Mouse (Mus musculus): Measurements from ENCODE around the gene Vwa1.

Vwa1 gene

DNA sequence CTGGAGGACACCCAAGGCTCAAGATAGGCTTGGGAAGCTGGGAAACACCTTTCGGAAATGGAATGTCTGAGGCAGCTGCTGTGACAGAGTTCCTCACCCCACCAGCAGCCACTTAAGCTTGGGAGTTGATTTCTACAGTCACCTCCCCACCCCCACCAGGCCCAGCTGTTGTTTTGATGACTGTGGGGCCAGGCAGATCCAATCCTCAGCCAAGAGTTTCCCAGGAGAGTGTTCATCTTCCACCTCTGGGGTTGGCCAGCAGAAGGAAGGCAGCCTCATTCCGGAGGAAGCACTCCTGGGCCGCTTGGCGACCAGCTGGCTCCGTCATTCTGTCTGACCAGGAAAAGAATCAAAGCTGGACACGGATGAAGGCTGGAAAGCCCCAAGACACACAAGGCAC lies 6.4 kb upstream of the Vwa1 start:
- peak in 1 of 2 experiments; percentile 12 for DNase-seq (ENCODE audit: low spot score in 2 of 2)

DNA sequence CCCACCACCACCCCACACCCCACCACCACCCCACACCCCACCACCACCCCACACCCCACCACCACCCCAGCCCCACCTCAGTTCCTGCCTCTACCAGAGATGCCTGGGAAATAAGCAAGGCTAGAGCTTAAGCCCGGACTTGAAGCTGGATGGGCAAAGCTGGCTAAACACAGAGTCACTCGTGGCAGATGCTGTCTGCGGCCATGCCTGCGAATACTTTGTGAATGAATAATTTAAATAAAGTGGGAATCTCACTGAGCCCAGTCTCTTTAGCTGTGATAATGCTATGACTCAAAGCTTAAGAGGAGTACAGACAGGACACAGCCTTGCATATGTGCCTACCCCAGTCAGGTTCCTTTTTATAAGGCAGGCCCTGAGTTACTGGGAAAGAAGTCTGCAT lies 5.0 kb upstream of the Vwa1 start:
- no peak for DNase-seq (ENCODE audit: low spot score in 2 of 2)

DNA sequence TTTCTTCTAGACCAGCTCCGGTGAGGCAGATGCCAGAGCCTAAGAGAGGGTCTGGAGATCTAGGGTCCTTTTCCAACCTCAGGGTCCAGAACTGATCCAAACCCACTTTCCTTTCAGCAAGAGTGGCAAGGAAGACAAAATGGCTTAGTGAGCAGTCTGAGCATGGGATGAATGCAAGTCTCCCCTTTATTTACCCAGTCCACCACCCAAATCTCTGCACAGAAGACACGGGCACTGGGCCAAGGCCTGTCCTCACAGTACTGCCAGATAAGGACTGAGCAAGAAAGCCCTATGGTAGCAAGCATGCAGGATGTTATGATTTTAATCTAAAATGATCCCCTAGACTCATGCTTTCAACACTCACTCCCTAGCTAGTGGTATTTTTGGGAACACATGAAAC lies 3.3 kb upstream of the Vwa1 start:
- no peak for DNase-seq (ENCODE audit: low spot score in 2 of 2)

DNA sequence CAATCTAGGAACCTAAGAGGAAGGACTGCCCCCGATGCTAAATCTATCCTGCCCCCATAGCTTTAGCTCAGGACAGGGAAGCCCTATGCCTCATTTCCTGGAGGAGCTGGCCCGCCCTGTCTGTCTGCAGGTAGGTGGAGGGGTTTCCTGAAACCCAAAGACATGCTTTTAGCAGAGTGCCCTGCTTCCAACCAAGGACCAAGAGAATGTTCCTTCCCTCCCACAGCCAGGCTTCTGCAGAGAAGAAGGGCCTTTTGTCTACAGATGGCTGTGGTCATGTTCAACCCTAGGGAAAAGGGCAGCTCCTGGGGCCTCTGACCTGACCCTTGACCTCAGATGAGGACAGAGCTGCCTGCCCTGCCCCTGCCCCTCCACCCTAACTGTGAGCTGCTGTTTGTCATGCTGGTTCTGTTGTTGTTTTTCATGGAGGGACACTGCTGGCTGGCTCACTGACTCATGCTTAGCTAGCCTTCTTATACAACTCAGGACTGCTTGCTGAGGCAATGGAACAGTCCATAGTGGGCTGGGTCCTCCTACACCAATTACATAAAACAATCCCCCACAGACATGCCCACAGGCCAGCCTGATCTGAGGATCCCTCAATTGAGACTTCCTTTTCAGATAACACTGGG lies 2.3 kb upstream of the Vwa1 start:
- DNase-seq (ENCODE audit: low spot score in 2 of 2): peak in 1 of 2 experiments; percentile 53

DNA sequence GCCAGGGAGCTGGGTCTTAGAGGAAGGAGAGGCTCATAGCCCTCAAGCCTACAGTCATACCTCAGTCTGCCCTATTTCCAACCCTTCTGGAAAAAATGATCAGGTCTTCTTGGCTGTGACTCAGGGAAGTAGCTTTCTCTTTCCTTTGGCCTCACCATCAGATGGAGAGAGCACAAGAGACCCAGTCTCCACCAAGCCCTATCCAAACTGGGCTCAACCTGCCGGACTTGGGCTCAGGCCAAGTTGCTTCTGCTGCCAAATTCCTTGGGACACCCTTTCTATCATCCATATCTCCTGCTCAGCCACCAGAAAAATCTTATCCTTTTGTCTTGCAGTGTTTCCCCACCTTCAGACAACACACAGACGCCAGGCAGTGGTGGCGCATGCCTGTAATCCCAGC lies 1.4 kb upstream of the Vwa1 start:
- DNase-seq (ENCODE audit: low spot score in 2 of 2): no peak

DNA sequence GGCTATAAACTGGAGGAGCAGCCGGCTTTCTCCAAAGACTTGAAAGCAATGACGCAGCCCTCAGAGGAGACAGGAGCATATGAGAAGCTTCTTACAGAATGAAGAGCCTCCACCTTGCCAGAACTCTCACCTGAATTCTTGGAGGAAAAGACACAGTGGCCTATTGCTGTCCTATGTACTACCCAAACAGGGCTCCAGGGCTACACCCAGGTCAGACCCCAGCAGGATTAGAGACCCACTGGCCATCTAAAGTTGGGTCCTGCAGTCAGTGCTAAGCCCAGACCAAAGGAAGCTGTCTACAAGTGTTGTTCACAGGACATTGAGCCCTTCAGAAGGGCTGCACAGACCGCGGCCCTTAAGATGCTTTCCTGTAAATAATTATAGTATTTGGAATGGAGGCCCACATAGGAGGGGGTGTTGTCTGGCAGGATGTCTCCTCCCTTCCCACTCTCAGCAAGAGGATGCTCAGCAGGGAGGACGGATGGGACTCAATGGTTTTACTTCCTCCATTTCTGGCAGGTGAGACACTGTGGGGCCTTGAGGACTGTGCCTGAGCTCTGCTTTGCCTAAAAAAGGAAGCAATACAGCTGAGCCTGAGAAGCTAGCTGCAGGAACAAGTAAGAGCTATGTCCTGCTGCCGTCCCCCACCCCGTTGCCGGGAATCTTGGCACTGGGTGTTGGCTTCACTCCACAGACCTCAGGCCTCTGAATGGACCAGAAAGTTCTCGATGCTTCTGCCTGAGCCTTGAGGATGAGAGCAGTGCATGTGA lies 658 bp upstream of the Vwa1 start:
- peak; percentile 21 to 63 for DNase-seq (ENCODE audit: low spot score in 2 of 2)

DNA sequence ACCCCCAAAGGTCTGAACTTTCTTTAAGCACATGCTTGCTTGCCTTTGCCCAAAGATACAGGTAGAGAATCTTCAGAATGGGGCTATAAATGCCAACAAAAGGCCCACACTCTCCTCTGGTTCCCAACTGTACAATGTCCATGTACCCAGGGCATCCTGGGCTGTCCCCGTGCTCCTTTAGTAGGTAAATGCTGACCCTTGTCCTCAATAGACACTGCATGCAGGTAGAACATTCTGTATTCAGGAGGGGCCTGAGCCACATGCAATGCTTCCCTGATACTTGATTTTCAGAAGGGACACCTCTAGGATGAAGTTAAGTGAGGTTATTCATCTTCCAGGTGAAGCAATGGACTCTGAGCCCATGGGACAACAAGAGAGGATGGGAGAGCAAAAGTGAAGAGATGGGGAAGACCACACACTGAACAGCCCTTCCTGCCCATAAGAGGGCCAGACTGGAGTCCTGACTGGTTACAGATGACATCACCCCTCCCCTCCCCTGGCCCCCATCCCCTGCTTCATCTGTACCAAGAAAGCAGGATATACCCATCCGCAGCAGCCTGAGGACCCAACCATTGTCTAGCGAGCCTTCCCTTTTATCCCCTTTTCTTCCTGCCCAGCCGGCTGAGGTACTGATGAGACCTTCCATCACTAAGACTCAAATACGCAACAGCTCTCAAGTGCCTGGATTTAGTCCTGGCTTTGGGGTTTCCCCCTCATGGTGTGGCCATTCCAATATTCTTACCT lies 991 bp downstream of the Vwa1 start:
- peak in 1 of 2 experiments; percentile 53 for DNase-seq (ENCODE audit: low spot score in 2 of 2)

DNA sequence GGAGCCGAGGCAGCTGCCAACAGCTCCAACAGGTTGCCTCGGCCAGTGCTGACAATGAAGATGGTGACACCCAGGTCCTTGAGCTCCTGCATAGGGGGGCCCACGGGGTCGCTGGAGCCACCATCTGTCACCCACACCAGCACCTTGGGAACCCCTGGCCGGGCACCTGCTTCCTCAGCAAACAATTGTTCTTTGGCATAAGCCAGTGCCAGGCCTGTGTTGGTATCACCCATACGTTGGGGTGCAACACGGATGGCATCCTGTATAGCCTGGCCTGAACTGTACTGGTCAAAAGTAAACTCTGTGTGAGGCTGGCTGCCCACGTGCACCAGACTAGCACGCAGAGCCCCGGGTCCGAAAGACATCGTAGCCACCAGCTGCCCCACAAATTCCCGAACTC lies 1.7 kb downstream of the Vwa1 start:
- DNase-seq (ENCODE audit: low spot score in 2 of 2): peak in 1 of 2 experiments; percentile 64

DNA sequence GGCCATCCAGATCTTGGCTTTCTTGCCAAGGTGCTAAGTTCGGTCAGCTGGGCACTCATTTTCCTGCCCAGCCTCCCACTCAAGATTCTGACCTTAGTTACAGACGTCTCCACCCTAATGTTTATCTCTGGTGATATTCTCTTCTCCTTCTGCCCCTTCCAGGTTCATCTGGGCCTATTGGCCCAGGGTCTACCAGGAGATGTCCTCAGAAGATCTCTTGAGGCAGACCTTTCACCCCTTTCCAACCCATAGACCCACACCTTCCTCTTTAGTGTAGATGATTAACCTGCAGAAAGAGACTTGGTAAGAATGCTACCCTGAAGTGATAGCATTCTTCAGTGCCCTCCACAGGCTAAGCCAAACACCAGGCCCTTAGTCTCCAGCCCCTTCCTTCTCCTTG lies 2.8 kb downstream of the Vwa1 start:
- no peak for DNase-seq (ENCODE audit: low spot score in 2 of 2)

DNA sequence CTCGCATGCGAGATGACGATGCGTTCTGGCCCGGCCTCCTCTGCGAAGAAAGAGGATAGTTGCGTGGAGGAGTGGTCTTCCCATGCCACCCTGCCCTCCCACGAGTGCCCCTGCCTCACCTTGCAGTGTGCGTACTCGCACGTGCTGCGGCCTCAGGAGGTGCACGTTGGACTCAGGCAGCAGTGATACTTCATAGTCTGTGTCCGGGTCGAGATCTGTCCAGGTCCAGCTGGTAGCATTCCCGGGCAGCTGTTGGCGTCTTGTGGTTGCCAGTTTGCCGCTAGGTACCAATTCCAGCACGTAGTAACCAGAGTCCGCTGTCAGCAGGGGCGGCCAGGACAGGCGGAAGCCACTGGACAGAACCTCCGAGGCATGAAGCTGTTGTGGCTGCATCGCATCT lies 3.9 kb downstream of the Vwa1 start:
- no peak for DNase-seq (ENCODE audit: low spot score in 2 of 2)

DNA sequence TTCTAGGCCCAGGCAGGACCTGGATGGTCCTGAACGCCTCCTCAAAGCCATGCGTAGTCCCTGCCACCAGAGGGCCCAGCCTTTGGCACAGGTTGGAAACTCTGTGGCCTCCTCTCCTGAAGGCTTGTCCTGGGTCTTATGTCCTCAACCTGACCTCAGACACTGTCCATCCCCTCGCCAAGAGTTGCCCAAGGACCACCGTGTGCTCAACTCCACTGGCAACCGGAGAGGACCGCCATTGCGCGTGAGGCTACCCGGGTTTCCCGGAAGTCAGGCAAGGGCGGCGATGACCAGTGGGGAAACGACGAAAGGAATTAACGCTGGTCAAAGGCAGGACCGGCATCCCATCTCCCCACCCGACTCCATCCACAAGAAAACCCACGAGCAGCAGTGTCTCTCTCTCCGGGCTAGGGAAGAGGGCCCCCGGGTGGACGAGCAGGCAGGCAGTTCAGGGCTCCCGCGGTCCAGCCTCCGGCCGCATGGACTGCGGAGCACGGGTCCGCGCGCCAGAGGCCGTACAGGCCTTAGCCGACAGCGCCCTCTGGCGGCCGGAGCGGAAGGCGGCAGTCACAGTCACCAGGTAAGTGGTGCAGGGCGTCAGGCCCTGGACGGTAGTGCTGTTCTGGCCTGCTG lies 4.5 kb downstream of the Vwa1 start:
- DNase-seq (ENCODE audit: low spot score in 2 of 2): peak; percentile 90 to 98

DNA sequence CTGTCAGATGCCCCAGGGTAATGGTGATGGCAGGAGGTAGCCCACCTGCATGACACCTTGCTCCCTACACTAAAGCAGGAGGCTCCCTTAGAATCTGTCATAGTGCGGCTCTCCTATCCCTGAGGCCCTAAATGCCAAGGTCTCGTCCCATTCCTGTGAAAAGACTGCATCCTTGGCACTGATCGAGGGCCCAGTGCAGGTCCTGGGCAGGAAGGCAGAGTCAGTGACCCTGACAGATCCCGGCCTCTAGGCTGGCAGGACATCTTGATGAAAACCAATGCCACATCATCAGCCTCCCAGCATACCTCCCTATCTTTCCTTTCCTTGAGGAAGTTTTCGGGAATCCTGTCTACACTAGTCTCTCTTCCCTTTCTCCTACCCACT lies 5.0 kb downstream of the Vwa1 start:
- no peak for DNase-seq (ENCODE audit: low spot score in 2 of 2)

DNA sequence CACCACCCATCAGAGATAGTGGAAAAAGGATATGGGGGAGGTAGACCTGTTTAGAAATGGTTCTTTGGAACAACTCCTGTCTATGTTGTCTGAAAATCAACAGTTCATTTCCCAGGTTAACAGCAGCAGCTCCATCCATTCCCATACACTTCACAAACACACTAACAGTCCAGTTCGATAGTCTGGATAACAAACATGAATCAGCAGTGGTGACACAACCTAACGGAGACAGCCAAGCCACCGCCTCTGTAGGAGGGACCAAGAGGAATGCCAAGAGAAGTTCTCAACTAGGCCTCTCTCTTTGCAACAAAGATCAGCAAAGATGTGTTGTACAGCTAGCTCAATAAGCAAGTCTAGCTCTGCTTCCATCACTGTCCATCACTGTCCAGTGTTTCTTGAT lies 12.1 kb downstream of the Vwa1 start:
- DNase-seq (ENCODE audit: low spot score in 2 of 2): no peak

DNA sequence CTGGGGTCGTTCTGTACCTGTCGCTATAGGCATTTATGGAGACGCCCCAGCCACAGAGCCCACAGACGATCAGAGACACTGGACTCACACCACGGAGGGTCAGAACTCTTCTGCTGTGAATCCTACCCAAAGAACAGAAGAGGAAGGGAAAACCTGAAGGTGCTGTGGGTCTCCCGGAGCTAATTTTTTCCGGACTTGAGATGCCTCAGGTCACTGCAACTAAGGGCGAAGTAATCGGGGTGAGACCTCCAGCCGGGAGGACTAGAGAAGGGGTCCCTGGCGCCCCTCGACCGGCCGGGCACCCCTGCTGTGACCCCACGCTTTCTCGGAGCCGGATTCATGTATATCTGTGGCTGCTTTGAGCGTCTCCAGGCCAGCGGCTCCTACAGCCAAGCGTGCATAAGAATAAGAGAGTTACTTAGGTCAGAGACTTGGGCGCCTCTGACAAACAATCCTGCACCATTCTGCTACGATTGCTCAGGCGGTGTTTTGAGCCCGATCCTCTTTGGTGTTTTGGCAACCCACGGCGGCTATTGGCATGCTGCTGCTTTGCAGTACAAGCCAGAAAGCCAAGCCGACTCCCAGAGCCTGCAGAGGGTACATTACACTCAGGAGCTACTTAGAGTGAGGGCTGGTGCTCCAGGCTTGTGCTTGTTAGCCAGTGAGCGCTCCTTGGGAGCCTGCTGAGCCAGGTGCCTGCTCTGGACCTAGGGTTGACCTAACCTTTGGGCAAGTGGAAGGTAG lies 13.0 kb downstream of the Vwa1 start:
- DNase-seq (ENCODE audit: low spot score in 2 of 2): no peak

DNA sequence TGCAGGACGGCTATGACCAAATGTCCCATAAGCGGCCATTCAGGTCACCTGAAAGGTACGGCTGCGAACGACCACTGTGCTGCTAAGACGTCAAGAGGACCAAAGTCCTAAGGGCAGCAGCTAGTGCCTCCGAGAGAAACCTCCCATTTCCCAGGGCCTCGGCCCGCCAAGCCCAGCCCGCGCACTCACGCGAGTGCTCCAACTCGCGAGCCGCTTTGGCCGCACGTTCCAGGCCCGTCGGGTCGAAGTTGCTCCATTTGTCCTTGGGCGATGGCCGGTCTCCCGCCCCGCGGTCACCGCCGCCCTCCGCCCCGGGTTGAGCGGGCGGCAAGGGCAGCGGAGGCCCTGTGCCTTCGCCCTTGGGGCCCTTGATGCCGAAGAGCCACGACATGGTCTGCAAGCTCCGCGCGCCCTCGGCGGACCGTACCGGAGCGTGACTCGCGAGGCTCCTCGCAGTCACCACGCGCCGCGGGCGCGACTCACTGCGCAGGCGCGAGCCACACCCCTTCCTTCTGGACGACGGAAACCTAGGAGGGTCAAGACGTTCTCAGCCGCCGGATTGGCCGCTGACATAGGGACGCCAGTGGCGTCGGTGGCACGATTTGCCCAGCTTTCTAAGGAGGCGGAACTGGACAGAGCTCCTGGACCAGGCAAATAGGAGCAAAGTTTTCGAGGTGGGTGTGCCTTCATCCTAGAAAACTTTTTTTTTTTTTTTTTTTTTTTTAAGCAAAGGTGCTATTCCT lies 13.7 kb downstream of the Vwa1 start, which contains the start of gene Atad3a:
TSS of gene Atad3a (minus strand) at position 481 of the 743 bp plus-strand sequence.
- peak; percentile 96 to 99 for DNase-seq (ENCODE audit: low spot score in 2 of 2)

DNA sequence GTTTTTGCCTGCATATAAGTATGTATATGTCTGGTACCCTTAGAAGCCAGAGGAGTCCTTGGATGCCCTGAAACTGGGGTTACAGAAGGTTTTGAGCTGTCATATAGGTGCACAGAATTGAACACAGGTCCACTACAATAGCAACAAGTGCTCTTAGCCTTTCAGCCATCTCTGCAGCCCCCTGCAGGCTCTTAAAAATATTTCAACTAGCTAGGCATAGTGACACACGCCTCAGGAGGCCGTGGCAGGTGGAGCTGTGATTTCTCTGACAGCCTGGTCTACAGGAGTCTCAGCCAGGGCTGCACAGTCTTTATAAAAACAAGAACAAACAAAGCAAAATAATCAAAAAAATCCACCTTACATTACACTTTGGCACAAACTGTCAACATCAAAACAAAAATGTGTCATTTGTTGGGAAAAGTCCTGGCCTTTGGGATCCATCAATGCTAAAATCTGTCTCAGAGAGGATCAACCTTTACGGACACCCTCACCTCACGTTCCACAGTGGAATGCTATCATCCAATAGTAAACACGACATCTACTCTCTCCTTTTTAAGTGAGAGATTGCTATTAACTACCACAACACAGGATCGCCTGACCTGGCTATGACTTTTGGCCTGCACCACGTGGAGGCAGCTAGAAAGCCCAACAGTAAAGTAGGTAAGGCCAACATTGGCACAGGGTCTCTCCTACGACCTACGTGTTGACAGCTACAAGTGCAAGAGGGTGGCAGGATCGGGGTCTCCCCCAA lies 14.5 kb downstream of the Vwa1 start:
- peak in 1 of 2 experiments; percentile 47 for DNase-seq (ENCODE audit: low spot score in 2 of 2)

DNA sequence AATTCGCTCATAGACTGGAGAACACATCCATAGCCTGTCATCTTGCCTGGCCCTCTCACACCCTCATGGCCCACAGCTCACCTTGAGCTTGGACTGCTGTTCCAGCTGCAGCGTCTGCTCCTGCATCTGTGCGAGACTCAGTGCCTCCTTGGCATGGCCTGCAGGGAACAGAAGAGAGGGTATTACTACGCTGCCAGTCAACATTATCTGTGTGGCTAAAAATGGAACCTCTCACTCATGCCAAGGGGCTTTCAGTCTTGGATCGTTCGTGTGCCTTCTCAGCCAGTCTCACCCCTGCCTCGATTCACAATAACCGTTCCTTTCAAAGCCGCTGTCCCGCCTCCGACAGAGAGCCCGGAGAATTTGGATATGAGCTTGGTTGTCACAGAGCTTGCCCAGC lies 17.5 kb downstream of the Vwa1 start:
- DNase-seq (ENCODE audit: low spot score in 2 of 2): no peak

DNA sequence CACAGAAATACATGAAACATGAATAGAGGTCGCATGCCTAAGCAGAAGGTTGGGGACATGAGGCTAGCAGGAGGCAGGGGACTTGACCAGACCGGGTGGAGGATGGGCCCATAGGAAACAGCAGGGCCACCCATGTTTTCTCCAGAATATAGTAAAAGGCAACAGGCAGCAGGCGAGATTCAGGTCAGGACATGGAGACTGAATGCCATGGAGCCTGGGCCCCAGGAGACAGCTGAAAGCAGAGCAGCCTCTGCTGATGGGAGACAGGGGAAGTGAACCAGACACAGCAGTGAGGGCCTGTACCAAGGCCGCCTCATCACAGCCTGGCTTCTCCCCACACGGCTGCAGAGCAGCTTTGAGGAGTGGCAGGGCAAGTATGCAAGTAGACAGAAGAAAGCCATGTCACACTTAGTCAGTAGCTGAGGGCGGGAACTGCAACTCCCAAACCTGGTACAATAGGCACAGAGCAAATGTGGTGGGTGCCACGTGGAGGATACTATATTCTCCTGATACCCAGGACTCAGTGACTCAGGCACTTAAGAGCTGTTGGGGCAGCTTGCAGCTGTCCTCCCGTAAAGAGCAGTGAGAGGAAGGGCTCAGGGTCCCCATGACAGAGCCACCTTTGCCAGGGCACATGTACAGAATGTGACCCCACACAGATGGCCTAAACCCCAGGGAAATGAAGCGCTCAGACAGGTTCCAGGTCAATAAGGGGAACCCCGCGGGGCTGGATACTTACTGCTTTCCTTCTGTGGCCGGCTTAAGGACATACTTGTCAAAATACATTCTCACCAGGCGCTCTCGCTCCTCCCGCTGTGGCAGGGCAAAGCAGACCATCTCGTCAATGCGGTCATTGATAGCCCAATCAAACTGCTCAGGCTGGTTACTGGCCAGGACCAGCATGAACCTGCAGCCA lies 27.7 kb downstream of the Vwa1 start:
- DNase-seq (ENCODE audit: low spot score in 2 of 2): no peak

DNA sequence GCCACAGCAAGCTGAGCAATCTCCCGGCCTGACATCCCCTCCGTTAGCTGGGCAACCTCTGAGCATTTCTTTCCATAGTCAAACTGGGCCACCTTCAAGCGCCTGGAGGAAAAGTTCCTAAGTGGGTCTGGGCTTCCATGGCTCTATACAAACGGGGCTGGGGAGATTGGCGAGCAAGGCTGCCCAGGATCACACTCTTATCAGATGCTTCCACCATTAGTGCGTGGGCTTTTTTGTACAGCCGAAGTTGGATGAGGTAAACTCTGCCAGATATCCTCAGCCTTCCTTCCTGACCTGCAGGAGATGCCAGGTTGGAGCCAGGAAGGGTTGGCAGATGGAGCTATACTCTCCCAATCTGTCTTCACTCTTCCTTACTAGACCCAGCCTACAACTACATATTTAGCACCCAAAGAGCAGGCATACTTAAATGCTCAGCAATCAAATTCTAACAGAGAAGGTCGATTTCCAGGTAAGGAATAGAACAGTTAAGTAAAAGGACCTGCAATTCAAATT lies 28.4 kb downstream of the Vwa1 start:
- no peak for DNase-seq (ENCODE audit: low spot score in 2 of 2)

Measured in spleen, postnatal 4 days (tissue).